Mouse (Mus musculus): ENCODE measurements around the gene Ip6k1.

DNA sequence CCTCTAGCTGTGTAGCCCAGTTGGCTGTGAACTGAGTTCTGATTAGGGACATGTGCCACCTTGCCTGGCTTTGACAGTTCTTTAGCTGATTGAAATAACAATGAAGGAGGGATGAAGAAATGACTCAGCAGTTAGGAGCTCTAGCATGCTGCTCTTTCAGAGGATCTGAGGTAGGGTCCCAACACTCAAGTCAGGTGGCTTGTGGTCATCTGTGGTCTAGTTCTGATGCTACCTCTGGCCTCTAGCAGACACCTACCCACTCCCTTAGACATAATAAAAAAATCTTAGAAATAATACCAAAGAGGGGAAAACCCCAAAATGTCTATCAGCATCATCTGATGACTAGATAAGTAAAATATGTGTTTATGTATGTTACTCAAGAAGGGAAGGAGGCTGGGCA, 8.1 kb downstream of the Ip6k1 start:
- TF ChIP-seq POLR2A (IDR thresholded peaks at IDR 0.05; ENCODE audit: borderline replicate concordance, extremely low read depth, low read depth, low read length) (no peak), CTCF (IDR thresholded peaks at IDR 0.05; ENCODE audit: insufficient read depth, low read length) (no peak)

Data from lung, adult 2 months (tissue).